Mouse (Mus musculus): ENCODE measurements around the gene Zbtb7a. TPM values are rescaled to one million over a fixed set of nuclear protein-coding genes. Genes with fewer than 3 reads are reported as not detected.
A peak's percentile ranks its signal among the peaks of the same experiment; 100 is the strongest.

The Zbtb7a gene
- total and polyA plus RNA-seq, 3 experiments: 7.1 to 75.7 (median 31.1) TPM

DNA sequence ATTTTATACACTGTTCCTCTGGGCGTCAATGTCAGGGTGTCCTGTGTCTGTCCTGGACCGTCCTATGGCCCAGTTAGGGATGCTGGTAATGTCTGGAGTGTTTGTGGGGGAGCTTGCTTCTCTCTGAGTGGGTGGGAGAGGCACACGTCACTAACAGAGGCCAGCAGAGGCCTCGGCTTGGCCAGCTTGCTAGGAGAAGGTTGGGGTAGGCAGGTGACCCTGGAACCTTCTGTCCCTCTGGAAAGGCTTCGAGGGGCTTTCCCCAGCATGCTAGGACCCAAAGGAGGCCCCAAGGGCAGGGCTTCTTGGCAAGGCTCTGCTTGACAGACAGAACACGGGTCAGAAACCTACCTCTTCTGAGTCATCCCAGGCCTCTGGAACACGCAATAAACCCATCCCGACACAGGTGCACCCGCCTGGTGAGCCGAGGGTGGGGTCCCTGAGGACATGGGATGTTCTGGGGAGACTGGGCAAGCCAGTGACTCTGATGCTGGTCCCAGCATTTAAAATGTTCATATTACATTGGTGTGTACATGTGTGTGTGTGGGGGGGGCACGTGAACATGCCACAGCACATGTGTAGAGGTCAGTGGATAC is 61.5 kb downstream of the Zbtb7a start:
- Histone ChIP-seq H3K4me1 (ENCODE audit: insufficient read depth, low read depth, low read length) (peaks cover 36% of the 10 kb centered on the region), H3K27me3 (ENCODE audit: insufficient read depth, low read length) (peaks cover 57% of the 10 kb centered on the region), H3K9me3 (replicated peaks) (no peaks in the 10 kb centered on the region), H3K4me3 (ENCODE audit: low read depth, low read length) (no peak overlapping the region), H3K36me3 (replicated peaks) (peaks cover 17% of the 10 kb centered on the region)
- DNase-seq (ENCODE audit: low spot score): no peak
- ATAC-seq (ENCODE audit: extremely low read depth, insufficient number of reproducible peaks, low FRiP score, poor library complexity, severe bottlenecking): no peak
- TF ChIP-seq TAL1 (conservative IDR thresholded peaks at IDR 0.05; ENCODE audit: low read depth, low read length) (no peak), POLR2AphosphoS5 (IDR thresholded peaks at IDR 0.05; ENCODE audit: insufficient replicate concordance, low read depth, low read length) (no peak), CTCF (IDR thresholded peaks at IDR 0.05; ENCODE audit: low read depth, low read length) (no peak), GATA2 (IDR thresholded peaks at IDR 0.05; ENCODE audit: borderline replicate concordance, low read depth, low read length) (no peak), GATA1 (IDR thresholded peaks at IDR 0.05; ENCODE audit: borderline replicate concordance, low read length) (no peak)

DNA sequence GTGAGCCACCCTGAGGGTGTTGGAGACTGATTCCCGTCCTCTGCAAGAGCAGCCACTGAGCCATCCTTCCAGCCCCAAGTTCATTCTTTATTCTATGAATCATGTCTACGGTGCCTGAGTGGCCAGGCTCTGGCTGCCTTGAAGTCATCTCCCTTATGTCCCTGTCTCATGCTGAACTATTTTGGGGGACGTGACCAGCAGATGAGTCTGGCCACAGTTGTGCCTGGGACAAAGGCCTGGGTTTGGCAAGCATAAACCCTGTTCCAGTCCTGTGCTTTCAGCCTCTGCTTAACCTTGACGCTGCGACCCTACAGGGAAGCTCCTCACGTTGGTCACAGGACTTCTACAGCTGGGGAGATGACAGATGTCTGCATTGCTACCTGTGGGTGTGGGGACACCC is 62.3 kb downstream of the Zbtb7a start:
- no peak for DNase-seq (ENCODE audit: low spot score)
- TF ChIP-seq POLR2AphosphoS5 (IDR thresholded peaks at IDR 0.05; ENCODE audit: insufficient replicate concordance, low read depth, low read length): no peak
- no peak for TF ChIP-seq GATA1 (IDR thresholded peaks at IDR 0.05; ENCODE audit: borderline replicate concordance, low read length)
- TF ChIP-seq TAL1 (conservative IDR thresholded peaks at IDR 0.05; ENCODE audit: low read depth, low read length): no peak
- no peak for TF ChIP-seq CTCF (IDR thresholded peaks at IDR 0.05; ENCODE audit: low read depth, low read length)
- TF ChIP-seq GATA2 (IDR thresholded peaks at IDR 0.05; ENCODE audit: borderline replicate concordance, low read depth, low read length): no peak
- H3K4me3 ChIP-seq (ENCODE audit: low read depth, low read length): no peak overlapping the region
- H3K36me3 ChIP-seq (replicated peaks): peaks cover 9% of the 10 kb centered on the region
- peaks cover 29% of the 10 kb centered on the region for H3K4me1 ChIP-seq (ENCODE audit: insufficient read depth, low read depth, low read length)
- H3K9me3 ChIP-seq (replicated peaks): no peaks in the 10 kb centered on the region
- no peak for ATAC-seq (ENCODE audit: extremely low read depth, insufficient number of reproducible peaks, low FRiP score, poor library complexity, severe bottlenecking)
- peaks cover 59% of the 10 kb centered on the region for H3K27me3 ChIP-seq (ENCODE audit: insufficient read depth, low read length)

DNA sequence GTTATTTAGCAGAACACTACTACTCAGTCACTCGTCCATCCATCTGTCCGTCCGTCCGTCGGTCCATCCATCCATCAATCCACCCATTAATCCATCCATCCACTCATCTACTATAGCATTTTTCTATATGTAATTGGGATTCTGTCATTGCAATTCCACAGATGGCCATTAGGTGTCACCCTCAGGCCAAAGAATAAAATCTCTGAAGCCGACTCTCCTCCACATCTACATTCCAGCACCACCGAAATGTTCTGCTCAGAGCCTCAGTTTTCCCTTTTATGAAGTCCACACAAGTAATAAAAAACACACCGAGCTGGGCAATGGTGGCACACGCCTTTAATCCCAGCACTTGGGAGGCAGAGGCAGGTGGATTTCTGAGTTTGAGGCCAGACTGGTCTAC is 63.2 kb downstream of the Zbtb7a start:
- Histone ChIP-seq H3K4me1 (ENCODE audit: insufficient read depth, low read depth, low read length) (peaks cover 25% of the 10 kb centered on the region), H3K27me3 (ENCODE audit: insufficient read depth, low read length) (peaks cover 59% of the 10 kb centered on the region), H3K36me3 (replicated peaks) (peaks cover under 1% of the 10 kb centered on the region), H3K4me3 (ENCODE audit: low read depth, low read length) (no peak overlapping the region), H3K9me3 (replicated peaks) (no peaks in the 10 kb centered on the region)
- peak; percentile 39 for DNase-seq (ENCODE audit: low spot score)
- ATAC-seq (ENCODE audit: extremely low read depth, insufficient number of reproducible peaks, low FRiP score, poor library complexity, severe bottlenecking): no peak
- TF ChIP-seq CTCF (IDR thresholded peaks at IDR 0.05; ENCODE audit: low read depth, low read length): peak; percentile 75
- TF ChIP-seq GATA1 (IDR thresholded peaks at IDR 0.05; ENCODE audit: borderline replicate concordance, low read length): no peak

DNA sequence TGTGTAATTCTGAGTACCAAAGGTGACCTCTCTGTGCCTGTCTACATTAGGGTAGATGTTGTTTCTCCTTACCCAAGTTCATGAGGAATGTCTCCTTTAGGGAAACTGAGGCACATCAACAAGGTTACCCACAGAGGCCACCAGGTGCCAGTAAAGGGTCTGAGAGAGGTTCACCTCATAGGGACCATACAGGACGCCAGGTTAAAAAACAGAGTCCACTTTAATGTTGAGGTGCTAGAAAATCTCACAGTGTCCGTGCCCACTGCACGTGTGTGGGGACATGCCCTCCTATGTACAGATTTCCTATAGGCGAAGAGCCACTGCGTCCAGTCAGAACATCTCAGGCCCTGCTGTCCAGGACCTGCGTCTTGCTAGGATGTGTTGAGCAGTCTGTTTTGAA is 64.0 kb downstream of the Zbtb7a start:
- no peaks in the 10 kb centered on the region for H3K9me3 ChIP-seq (replicated peaks)
- peaks cover 64% of the 10 kb centered on the region for H3K27me3 ChIP-seq (ENCODE audit: insufficient read depth, low read length)
- TF ChIP-seq CTCF (IDR thresholded peaks at IDR 0.05; ENCODE audit: low read depth, low read length) (no peak), POLR2AphosphoS5 (IDR thresholded peaks at IDR 0.05; ENCODE audit: insufficient replicate concordance, low read depth, low read length) (no peak), GATA1 (IDR thresholded peaks at IDR 0.05; ENCODE audit: borderline replicate concordance, low read length) (no peak), GATA2 (IDR thresholded peaks at IDR 0.05; ENCODE audit: borderline replicate concordance, low read depth, low read length) (no peak), TAL1 (conservative IDR thresholded peaks at IDR 0.05; ENCODE audit: low read depth, low read length) (no peak)
- no peaks in the 10 kb centered on the region for H3K36me3 ChIP-seq (replicated peaks)
- peaks cover 26% of the 10 kb centered on the region for H3K4me1 ChIP-seq (ENCODE audit: insufficient read depth, low read depth, low read length)
- ATAC-seq (ENCODE audit: extremely low read depth, insufficient number of reproducible peaks, low FRiP score, poor library complexity, severe bottlenecking): no peak
- H3K4me3 ChIP-seq (ENCODE audit: low read depth, low read length): no peak overlapping the region
- DNase-seq (ENCODE audit: low spot score): no peak

DNA sequence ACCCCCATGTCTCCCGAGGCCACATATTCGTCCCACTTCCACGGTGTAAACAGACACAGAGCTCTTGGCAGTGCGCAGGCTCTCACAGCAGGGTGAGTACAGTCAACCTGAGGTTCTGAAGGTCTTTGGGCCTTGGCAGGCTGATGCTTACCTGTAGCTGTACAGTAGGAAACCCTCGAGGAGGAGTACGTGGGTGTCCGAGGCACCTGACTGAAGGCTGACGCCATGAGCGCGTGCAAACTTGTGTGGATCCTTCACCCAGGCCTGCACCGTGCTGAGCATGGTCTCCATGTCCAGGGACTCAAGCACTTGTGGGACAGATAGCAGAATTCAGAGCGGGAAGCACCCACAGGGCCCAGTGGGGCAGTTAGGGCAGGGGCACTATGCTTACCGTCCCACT is 65.1 kb downstream of the Zbtb7a start:
- TF ChIP-seq GATA2 (IDR thresholded peaks at IDR 0.05; ENCODE audit: borderline replicate concordance, low read depth, low read length) (no peak), POLR2AphosphoS5 (IDR thresholded peaks at IDR 0.05; ENCODE audit: insufficient replicate concordance, low read depth, low read length) (no peak), GATA1 (IDR thresholded peaks at IDR 0.05; ENCODE audit: borderline replicate concordance, low read length) (no peak), CTCF (IDR thresholded peaks at IDR 0.05; ENCODE audit: low read depth, low read length) (no peak), TAL1 (conservative IDR thresholded peaks at IDR 0.05; ENCODE audit: low read depth, low read length) (no peak)
- Histone ChIP-seq H3K27me3 (ENCODE audit: insufficient read depth, low read length) (peaks cover 67% of the 10 kb centered on the region), H3K36me3 (replicated peaks) (no peaks in the 10 kb centered on the region), H3K4me1 (ENCODE audit: insufficient read depth, low read depth, low read length) (peaks cover 23% of the 10 kb centered on the region), H3K9me3 (replicated peaks) (no peaks in the 10 kb centered on the region), H3K4me3 (ENCODE audit: low read depth, low read length) (no peak overlapping the region)
- ATAC-seq (ENCODE audit: extremely low read depth, insufficient number of reproducible peaks, low FRiP score, poor library complexity, severe bottlenecking) (no peak), DNase-seq (ENCODE audit: low spot score) (no peak)

DNA sequence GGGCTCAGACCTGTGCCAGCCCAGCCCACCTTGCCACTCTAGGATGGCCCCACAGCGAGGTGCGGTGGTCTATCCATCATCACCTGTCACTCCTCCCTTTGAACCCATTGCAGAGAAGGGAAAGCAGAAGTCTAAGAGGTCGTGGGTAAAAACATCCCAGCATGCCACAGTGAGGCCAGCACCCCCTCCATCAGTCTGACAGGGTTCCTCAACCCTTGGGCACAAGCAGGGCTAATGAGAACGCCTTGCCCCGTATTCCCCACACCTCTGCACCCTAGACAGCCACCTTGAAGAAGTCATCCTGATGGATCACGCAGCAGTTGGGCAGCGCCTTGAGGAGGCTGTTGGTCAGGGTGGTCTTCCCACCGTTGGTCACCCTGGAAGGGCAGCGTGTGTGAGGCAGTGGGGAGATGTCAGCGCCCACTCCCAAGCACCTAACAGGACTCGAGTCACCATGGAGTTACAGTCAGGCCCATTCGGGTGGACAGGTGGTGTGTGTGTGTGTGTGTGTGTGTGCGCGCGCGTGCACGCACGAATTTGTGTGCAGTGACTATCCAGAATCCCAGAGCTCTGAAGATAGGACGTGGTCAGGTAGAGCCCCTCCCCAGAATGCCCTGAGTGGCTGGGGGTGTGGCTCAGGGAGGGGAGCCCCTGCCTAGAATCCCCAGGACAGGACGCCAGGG is 65.7 kb downstream of the Zbtb7a start:
- H3K4me3 ChIP-seq (ENCODE audit: low read depth, low read length): no peak overlapping the region
- H3K36me3 ChIP-seq (replicated peaks): no peaks in the 10 kb centered on the region
- DNase-seq (ENCODE audit: low spot score) (no peak), ATAC-seq (ENCODE audit: extremely low read depth, insufficient number of reproducible peaks, low FRiP score, poor library complexity, severe bottlenecking) (no peak)
- no peak for TF ChIP-seq GATA2 (IDR thresholded peaks at IDR 0.05; ENCODE audit: borderline replicate concordance, low read depth, low read length)
- TF ChIP-seq POLR2AphosphoS5 (IDR thresholded peaks at IDR 0.05; ENCODE audit: insufficient replicate concordance, low read depth, low read length): no peak
- TF ChIP-seq CTCF (IDR thresholded peaks at IDR 0.05; ENCODE audit: low read depth, low read length): no peak
- TF ChIP-seq GATA1 (IDR thresholded peaks at IDR 0.05; ENCODE audit: borderline replicate concordance, low read length): no peak
- no peak for TF ChIP-seq TAL1 (conservative IDR thresholded peaks at IDR 0.05; ENCODE audit: low read depth, low read length)
- H3K27me3 ChIP-seq (ENCODE audit: insufficient read depth, low read length): peaks cover 66% of the 10 kb centered on the region
- H3K4me1 ChIP-seq (ENCODE audit: insufficient read depth, low read depth, low read length): peaks cover 17% of the 10 kb centered on the region
- no peaks in the 10 kb centered on the region for H3K9me3 ChIP-seq (replicated peaks)

Data from G1E (cell line).